Mouse (Mus musculus): ENCODE data around the gene Babam2.

The Babam2 gene

DNA sequence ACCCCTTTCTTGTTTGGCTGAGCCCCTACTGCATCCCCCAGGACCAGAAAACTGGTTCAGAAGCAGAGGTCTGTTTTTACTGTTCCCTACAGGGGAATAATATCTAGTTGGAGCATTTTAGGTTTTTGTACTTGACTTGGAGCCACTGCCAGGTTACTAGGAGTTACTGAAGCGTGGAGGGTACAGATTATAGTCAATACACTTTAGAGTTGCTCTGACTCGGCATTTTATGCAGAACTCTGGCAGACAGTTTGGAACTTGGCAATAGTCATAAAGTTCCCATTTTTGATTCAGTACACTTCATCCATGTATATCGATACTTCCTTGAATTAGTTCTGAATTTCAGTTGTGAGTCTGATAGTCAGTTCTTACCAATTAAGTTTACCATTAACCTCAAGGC lies 202.4 kb downstream of the Babam2 start:
- no peak for DNase-seq

DNA sequence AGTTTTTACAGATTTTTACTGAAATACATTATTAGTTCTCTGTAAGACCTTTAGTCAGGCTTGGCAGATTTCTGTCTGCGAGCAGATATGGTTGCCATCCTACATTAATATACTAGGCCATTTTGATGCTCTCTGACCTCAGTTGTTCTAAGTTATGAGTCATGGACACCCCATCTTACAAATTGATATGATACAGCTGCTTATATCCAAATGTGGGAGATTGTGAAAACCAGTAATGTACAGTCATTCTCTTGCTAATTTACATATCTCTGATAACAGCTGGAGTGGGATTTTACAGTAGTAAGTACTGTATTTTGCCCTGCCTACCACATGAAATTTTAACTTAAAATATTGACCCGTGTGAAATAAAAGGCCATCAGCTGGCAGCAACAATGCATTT lies 204.7 kb downstream of the Babam2 start:
- DNase-seq = no peak

DNA sequence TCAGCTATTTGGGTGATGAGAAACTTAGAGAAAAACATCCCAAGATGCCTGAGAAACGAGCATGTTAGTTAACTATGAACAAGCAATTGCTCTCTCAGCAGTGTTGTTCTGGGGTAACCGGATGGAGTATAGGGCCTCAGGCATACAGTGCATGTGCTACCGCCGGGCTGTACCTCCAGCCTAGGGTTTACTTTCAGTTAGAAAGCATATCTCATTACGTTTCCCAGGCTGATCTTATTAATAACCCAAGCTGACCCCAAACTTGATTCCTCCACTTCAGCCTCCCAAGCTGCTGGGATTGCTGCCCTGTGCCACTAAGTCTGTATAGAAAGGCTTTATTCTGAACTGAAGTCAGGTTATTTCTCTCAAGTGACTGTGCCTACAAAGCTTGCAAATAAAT lies 205.4 kb downstream of the Babam2 start:
- no peak for DNase-seq

GRCm38 (mm10) chr5:31904968-31905683 lies 207.6 kb downstream of the Babam2 start:
- peak; percentile 29 to 33 for DNase-seq

DNA sequence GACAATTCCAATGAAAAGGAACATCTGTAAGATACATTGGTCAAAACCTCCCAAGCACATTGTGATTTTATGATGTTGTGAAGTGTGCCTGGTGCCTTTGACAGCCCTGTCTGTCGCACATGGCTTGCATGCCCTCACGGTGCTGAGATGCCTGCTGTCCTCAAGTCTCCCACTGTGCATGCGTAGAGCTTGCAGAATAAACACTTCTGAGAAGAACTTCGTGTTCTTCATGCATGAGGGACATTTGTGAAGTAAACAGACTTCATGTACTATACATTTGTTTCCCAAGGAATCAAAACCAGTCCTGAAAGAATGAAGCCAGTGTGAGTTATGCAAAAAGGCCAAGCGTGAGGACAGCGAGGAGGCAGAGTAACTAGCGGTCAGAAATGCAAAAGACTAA lies 208.3 kb downstream of the Babam2 start:
- peak; percentile 16 to 27 for DNase-seq

GRCm38 (mm10) chr5:31906286-31906951 lies 208.9 kb downstream of the Babam2 start:
- peak in 1 of 2 experiments; percentile 14 for DNase-seq

GRCm38 (mm10) chr5:31907959-31908358 lies 210.5 kb downstream of the Babam2 start:
- DNase-seq = peak; percentile 47 to 52

- no peak for DNase-seq
These were observed 211.3 kb downstream of the Babam2 start for GRCm38 (mm10) chr5:31908818-31909217.

GRCm38 (mm10) chr5:31916241-31916640 lies 218.8 kb downstream of the Babam2 start:
- no peak for DNase-seq

DNA sequence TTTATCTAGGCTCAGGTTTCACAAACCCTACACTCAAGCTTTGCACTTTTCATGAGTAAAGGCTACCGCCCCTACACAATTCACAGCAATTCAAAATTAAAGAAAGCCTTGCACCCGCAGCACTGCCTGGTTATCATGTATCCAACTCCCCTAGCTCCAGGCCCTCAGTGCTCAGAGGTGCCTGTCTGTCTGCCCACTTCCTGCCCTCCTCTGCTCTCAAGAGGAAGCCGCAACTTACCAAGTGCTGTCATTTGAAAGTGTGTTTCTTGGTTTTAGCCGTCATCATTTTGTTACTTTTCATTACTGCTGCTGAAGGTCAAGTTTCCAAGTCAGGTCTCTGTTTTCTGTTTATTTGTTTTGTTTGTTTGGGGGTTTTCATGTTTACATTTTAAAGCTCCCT lies 221.1 kb downstream of the Babam2 start:
- peak; percentile 52 to 54 for DNase-seq

DNA sequence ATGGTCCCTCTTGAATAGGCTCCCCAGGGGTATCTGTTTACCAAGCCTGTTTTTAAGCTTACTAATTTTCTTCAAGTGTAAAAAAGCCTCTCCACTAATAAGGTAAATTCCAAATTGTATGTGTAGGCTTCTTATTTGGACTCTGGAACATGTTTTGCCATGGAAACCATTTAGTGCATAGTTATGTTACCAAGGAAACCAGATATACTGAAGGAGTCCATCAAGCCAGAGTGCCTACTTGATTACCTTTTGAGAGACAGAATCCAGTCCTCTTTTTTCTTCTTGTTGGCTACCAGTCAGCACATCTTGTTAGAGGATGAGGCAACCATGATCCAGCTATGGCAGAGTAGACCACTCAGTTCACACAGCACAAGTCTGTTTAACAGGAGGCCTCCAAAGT lies 222.6 kb downstream of the Babam2 start:
- DNase-seq = no peak

DNA sequence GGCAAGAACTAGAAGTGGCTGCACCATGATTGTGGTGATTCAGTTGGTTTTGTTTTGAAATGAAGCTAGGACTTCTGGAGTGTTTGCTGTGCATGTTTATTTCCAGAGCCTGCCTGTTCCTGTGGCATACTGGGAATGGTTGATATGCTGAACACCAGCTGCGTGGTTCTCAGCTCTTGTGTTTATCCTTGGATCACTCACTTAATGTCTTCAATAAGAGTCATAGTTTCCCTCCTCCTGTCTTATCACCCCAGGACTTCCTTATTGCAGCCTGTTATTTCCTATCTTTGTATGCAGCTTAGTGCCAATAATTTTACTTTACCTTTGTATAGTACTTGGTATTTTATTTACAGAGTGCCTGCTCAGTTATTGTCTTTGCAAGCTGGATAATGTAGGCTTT lies 223.4 kb downstream of the Babam2 start:
- no peak for DNase-seq

- no peak for DNase-seq
These were observed 226.6 kb downstream of the Babam2 start for GRCm38 (mm10) chr5:31924075-31924474.

GRCm38 (mm10) chr5:31926551-31926950 lies 229.1 kb downstream of the Babam2 start:
- peak; percentile 72 to 73 for DNase-seq

- no peak for DNase-seq
These were observed 231.5 kb downstream of the Babam2 start for GRCm38 (mm10) chr5:31929007-31929406.

DNA sequence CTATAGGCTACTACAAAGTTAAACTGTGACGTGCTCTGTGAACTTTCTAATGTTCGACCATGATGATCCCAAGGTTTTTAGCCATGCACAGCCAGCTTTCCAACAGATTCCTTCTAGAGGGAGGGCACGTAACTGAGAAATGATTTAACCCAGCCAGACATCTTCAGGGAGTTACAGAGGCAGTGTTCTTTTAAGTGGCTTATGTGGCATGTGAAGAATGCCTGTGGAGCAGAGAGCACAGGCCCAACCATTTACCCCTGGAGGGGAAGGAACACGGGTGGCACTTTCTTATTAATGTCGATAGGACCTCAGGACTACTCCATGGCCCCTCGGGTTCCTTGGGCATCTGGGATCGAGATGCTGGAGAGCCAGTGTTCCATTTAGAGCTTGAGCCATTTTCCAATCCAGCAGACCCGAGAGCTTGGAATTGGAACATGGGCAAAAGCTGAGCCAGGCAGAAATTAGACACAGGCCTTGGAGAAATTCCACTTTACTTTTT lies 233.7 kb downstream of the Babam2 start:
- DNase-seq = no peak

- no peak for DNase-seq
These were observed 234.2 kb downstream of the Babam2 start for GRCm38 (mm10) chr5:31931637-31932036.

- no peak for DNase-seq
These were observed 235.8 kb downstream of the Babam2 start for GRCm38 (mm10) chr5:31933296-31933695.

GRCm38 (mm10) chr5:31934397-31934796 lies 236.9 kb downstream of the Babam2 start:
- DNase-seq = no peak

DNA sequence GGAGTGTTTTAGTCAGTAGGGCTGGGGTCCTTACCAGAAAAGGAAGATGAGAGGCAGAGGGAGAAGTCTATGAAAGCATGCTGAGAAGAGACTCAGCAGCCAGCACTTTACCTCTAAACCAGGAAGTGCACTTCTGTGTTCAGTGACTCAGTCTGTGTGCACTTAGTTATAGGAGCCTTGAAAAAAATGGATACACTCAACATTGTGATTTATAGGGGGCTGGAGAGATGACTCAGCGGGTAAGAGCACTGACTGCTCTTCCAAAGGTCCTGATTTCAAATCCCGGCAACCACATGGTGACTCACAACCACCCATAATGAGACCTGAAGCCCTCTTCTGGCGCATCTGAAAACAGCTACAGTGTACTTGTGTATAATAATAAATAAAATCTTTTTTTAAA lies 238.5 kb downstream of the Babam2 start:
- no peak for DNase-seq

DNA sequence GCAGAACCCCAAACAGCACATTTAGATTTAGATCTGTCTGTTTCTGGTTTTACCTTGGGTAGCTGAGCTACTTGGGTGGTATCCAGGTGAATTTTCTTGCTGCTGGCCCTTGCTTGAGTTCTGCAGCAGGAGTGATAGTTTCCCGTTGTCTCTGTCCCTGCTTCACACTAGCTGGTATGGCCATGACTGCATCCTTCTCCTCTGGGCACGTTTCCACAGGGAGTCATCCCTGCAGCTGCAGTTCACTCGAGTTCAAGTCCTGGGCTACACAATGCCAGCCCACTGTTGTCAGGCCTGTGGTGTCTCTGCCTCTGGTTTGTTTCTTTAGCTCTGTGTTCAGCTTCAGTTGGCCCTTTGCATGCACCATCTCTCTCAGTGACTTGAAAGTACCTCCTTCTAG lies 239.0 kb downstream of the Babam2 start:
- DNase-seq = no peak

DNA sequence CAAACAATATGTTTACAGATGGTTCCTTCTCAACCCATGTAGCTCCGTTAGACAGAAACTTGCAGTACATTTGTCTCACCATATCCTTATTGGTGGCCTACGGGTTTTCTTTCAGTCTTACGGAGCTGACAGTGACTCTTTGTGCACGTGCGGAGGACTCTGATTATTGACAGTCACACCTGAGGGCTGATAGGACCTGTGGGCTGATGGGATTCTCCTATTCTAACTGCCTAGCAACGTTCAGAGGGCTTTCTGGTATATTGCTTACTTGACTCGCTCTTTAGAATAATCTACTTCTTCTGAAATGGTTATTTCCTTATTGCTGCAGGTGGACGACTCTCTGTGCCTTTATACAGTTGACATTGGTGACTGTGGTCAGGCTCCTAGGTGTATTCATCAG lies 243.4 kb downstream of the Babam2 start:
- DNase-seq = no peak

DNA sequence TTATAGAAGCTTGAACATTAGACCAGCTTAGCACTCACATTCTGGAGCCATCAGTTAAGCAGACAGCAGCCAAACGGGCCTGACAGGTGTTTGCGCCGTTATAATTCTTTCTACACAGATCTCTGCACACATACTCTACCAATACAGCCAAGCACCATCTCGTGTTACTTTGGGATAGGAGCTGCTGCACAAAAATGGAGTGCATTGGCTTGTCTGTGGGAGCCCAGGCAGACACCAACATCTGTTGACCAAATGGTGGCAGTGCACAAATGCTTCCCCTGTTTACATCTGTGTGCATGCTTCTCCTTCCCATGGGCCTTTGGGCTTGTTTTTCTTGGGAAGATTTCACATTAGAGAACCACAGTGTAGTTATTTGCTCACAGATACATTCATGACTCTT lies 249.7 kb downstream of the Babam2 start:
- DNase-seq = no peak

- no peak for DNase-seq
These were observed 251.9 kb downstream of the Babam2 start for GRCm38 (mm10) chr5:31949389-31949788.

GRCm38 (mm10) chr5:31950532-31950931 lies 253.0 kb downstream of the Babam2 start:
- DNase-seq = no peak
